Mouse (Mus musculus) left cerebral cortex, adult 18-20 months (tissue): Measurements from ENCODE around the gene Kat8. TPM values are rescaled to one million over a fixed set of nuclear protein-coding genes. Genes with fewer than 3 reads are reported as not detected.

ENCODE experiments used
- total RNA-seq, 2 experiments: library from RNA; stranded (reverse); gene quantifications; 2 replicates each; pipeline ENCODE4 v1.2.3; 2021

The Kat8 gene
- total RNA-seq, 2 experiments from 2014 or later, result 29.7 to 33.3 TPM

Other genes with a start within 250 kb of the Kat8 start
- 10 to 100 TPM; 44.6 to 46.4 TPM for gene Bcl7c, start 203.6 kb upstream of the Kat8 start, total RNA-seq
- gene Ctf1, start 199.8 kb upstream of the Kat8 start, total RNA-seq, result 1 to 10 TPM; 2.7 to 4.4 TPM
- gene Ctf2, start 180.3 kb upstream of the Kat8 start, total RNA-seq, result not detected
- gene Fbxl19, start 168.0 kb upstream of the Kat8 start, total RNA-seq, result 10 to 100 TPM; 68.8 to 74.6 TPM
- 10 to 100 TPM; 16.8 to 20.5 TPM for gene Orai3, start 142.7 kb upstream of the Kat8 start, total RNA-seq
- 10 to 100 TPM; 41.1 to 44.7 TPM for gene Setd1a, start 135.8 kb upstream of the Kat8 start, total RNA-seq
- 1 to 10 TPM; 5.5 to 5.6 TPM for gene Gm49388, start 126.9 kb upstream of the Kat8 start, total RNA-seq
- 1 to 10 TPM; 4.7 to 5.3 TPM for gene Hsd3b7, start 111.9 kb upstream of the Kat8 start, total RNA-seq
- 10 to 100 TPM; 85.0 to 86.3 TPM for gene Stx4a, start 88.2 kb upstream of the Kat8 start, total RNA-seq
- gene Stx1b, start 88.0 kb upstream of the Kat8 start, total RNA-seq, result 100 to 1,000 TPM; 420 to 434 TPM
- gene Zfp646, start 36.3 kb upstream of the Kat8 start, total RNA-seq, result 10 to 100 TPM; 31.0 TPM
- 10 to 100 TPM; 19.5 to 20.5 TPM for gene Zfp668, start 35.7 kb upstream of the Kat8 start, total RNA-seq
- gene Prss53, start 21.5 kb upstream of the Kat8 start, total RNA-seq, result 1 to 10 TPM; 2.2 to 2.7 TPM
- not detected for gene Gm21974, start 17.1 kb upstream of the Kat8 start, total RNA-seq
- 10 to 100 TPM; 21.3 to 24.0 TPM for gene Vkorc1, start 16.9 kb upstream of the Kat8 start, total RNA-seq
- gene Bckdk, start 8.4 kb upstream of the Kat8 start, total RNA-seq, result 10 to 100 TPM; 34.3 to 39.3 TPM
- under 1 TPM; 0.40 to 0.42 TPM for gene Prss8, start 17.6 kb downstream of the Kat8 start, total RNA-seq
- gene Prss36, start 34.2 kb downstream of the Kat8 start, total RNA-seq, result 1 to 10 TPM; 7.9 to 8.2 TPM
- gene Fus, start 54.9 kb downstream of the Kat8 start, total RNA-seq, result 100 to 1,000 TPM; 268 to 293 TPM
- gene Pycard, start 81.4 kb downstream of the Kat8 start, total RNA-seq, result 1 to 10 TPM; 2.9 to 4.5 TPM
- under 1 TPM; 0.66 to 0.72 TPM for gene Trim72, start 91.4 kb downstream of the Kat8 start, total RNA-seq
- gene Itgam, start 150.1 kb downstream of the Kat8 start, total RNA-seq, result 10 to 100 TPM in 1 of 2 experiments, 1 to 10 TPM in 1; 9.1 to 10.2 TPM
- gene Gm49368, start 150.2 kb downstream of the Kat8 start, total RNA-seq, result not detected
- under 1 TPM; 0.23 to 0.40 TPM for gene Itgax, start 217.0 kb downstream of the Kat8 start, total RNA-seq
- not detected for gene Itgad, start 241.9 kb downstream of the Kat8 start, total RNA-seq